Mouse (Mus musculus) CH12.LX (cell line): Measurements from ENCODE around the gene Gm49396. TPM values are rescaled to one million over a fixed set of nuclear protein-coding genes. Genes with fewer than 3 reads are reported as not detected.
A peak's percentile ranks its signal among the peaks of the same experiment; 100 is the strongest.

Source experiments
- DNase-seq: peaks from one replicate; pipeline ENCODE4 v3.0.0-alpha.2; 2013; ENCODE audit errors: extremely low read depth
- H3K27ac ChIP-seq: 2 replicates; pipeline ENCODE4 v1.5.1; 2012; ENCODE audit warnings: low read depth, mild to moderate bottlenecking, control low read depth, moderate library complexity; ENCODE audit not compliant: insufficient read depth
- H3K27me3 ChIP-seq: replicated peaks from 2 replicates; pipeline ENCODE3; 2012; ENCODE audit warnings: inconsistent platforms
- H3K36me3 ChIP-seq, 2 experiments: replicated peaks in 1 of 2; 2 replicates each; pipeline versions ENCODE3 to v1.6.1; 2012; ENCODE audit warnings: inconsistent platforms in 1 of 2, low read length in 1 of 2, mild to moderate bottlenecking in 1 of 2, mixed read lengths in 1 of 2, moderate library complexity in 1 of 2; ENCODE audit not compliant: control insufficient read depth in 1 of 2, insufficient read depth in 1 of 2
- H3K4me1 ChIP-seq, 2 experiments: 2 replicates each; pipeline ENCODE4 v1.6.1; 2012; ENCODE audit warnings: inconsistent platforms in 1 of 2, moderate library complexity in 1 of 2; ENCODE audit not compliant: insufficient read depth in 2 of 2, control insufficient read depth in 1 of 2
- H3K4me2 ChIP-seq: 2 replicates; pipeline ENCODE4 v1.6.1; 2012; ENCODE audit warnings: low read depth, mild to moderate bottlenecking, control low read depth; ENCODE audit not compliant: poor library complexity, insufficient read depth, severe bottlenecking
- H3K4me3 ChIP-seq, 3 experiments: fragments of 150-350 bp in 1 of 3; sonication (generic) in 1 of 3; replicated peaks in 1 of 3; 2 replicates each; pipeline versions ENCODE3 to v1.5.1; 2011 to 2012; ENCODE audit warnings: low read depth in 2 of 3, low read length in 2 of 3, mild to moderate bottlenecking in 2 of 3, moderate library complexity in 2 of 3, control low read depth in 1 of 3, improper control_type of control experiment in 1 of 3, inconsistent platforms in 1 of 3, mixed read lengths in 1 of 3; ENCODE audit not compliant: poor library complexity in 1 of 3
- H3K79me2 ChIP-seq: replicated peaks from 2 replicates; pipeline ENCODE4 v1.6.1; 2012; ENCODE audit warnings: mild to moderate bottlenecking, moderate library complexity; ENCODE audit not compliant: control insufficient read depth, poor library complexity, insufficient read depth, severe bottlenecking; ENCODE audit errors: extremely low read depth
- H3K9ac ChIP-seq: 2 replicates; pipeline ENCODE4 v1.6.1; 2012; ENCODE audit warnings: low read depth, mild to moderate bottlenecking, control low read depth, moderate library complexity; ENCODE audit not compliant: insufficient read depth
- H3K9me3 ChIP-seq: replicated peaks from 2 replicates; pipeline ENCODE3; 2012; ENCODE audit warnings: low read length, inconsistent platforms, mixed read lengths
- BHLHE40 ChIP-seq: IDR thresholded peaks from 2 replicates; pipeline ENCODE4 v1.6.1; 2011; ENCODE audit warnings: mild to moderate bottlenecking, low read depth, low read length, improper control_type of control experiment
- CHD1 ChIP-seq: IDR thresholded peaks from 2 replicates; pipeline ENCODE4 v1.6.1; 2012; ENCODE audit warnings: low read depth, low read length, improper control_type of control experiment, inconsistent platforms
- CHD2 ChIP-seq: IDR thresholded peaks from 2 replicates; pipeline ENCODE4 v1.6.1; 2011; ENCODE audit warnings: low read length, improper control_type of control experiment
- CTCF ChIP-seq, 2 experiments: IDR thresholded peaks in 1 of 2; conservative IDR thresholded peaks in 1 of 2; 2 replicates each; pipeline ENCODE4 v1.5.1; 2011 to 2012; ENCODE audit warnings: low read depth in 2 of 2, low read length in 2 of 2, improper control_type of control experiment in 1 of 2, inconsistent platforms in 1 of 2, mild to moderate bottlenecking in 1 of 2, moderate library complexity in 1 of 2
- E2F4 ChIP-seq: IDR thresholded peaks from 2 replicates; pipeline ENCODE4 v1.6.1; 2011; ENCODE audit warnings: low read depth, low read length, improper control_type of control experiment; ENCODE audit not compliant: insufficient replicate concordance
- ELF1 ChIP-seq: IDR thresholded peaks from 2 replicates; pipeline ENCODE4 v1.6.1; 2014; ENCODE audit warnings: low read depth, mild to moderate bottlenecking, inconsistent platforms, low read length, improper control_type of control experiment
- EP300 ChIP-seq: IDR thresholded peaks from 2 replicates; pipeline ENCODE4 v1.6.1; 2011; ENCODE audit warnings: low read length, improper control_type of control experiment
- ETS1 ChIP-seq: conservative IDR thresholded peaks from 2 replicates; pipeline ENCODE4 v1.6.1; 2012; ENCODE audit warnings: low read depth, mild to moderate bottlenecking, inconsistent platforms, low read length, improper control_type of control experiment, moderate library complexity
- HCFC1 ChIP-seq: IDR thresholded peaks from 2 replicates; pipeline ENCODE4 v1.6.1; 2012; ENCODE audit warnings: low read depth, mild to moderate bottlenecking, inconsistent platforms, low read length, improper control_type of control experiment
- JUN ChIP-seq: IDR thresholded peaks from 2 replicates; pipeline ENCODE4 v1.6.1; 2011; ENCODE audit warnings: low read depth, mild to moderate bottlenecking, low read length, improper control_type of control experiment, moderate library complexity; ENCODE audit not compliant: insufficient read depth
- KAT2A ChIP-seq: IDR thresholded peaks from 2 replicates; pipeline ENCODE4 v1.6.1; 2012; ENCODE audit warnings: low read length, improper control_type of control experiment, inconsistent platforms; ENCODE audit not compliant: insufficient replicate concordance
- MAFK ChIP-seq: IDR thresholded peaks from 2 replicates; pipeline ENCODE4 v1.6.1; 2011; ENCODE audit warnings: low read length, improper control_type of control experiment; ENCODE audit not compliant: insufficient replicate concordance
- MAZ ChIP-seq: IDR thresholded peaks from 2 replicates; pipeline ENCODE4 v1.6.1; 2012; ENCODE audit warnings: low read depth, mild to moderate bottlenecking, inconsistent platforms, low read length, improper control_type of control experiment, moderate library complexity
- MEF2A ChIP-seq: IDR thresholded peaks from 2 replicates; pipeline ENCODE4 v1.6.1; 2014; ENCODE audit warnings: low read depth, mild to moderate bottlenecking, inconsistent platforms, low read length, improper control_type of control experiment, borderline replicate concordance
- MXI1 ChIP-seq: IDR thresholded peaks from 2 replicates; pipeline ENCODE4 v1.6.1; 2011; ENCODE audit warnings: mild to moderate bottlenecking, low read depth, low read length, improper control_type of control experiment
- MYC ChIP-seq: IDR thresholded peaks from 2 replicates; pipeline ENCODE4 v1.6.1; 2011; ENCODE audit warnings: low read depth, mild to moderate bottlenecking, improper control_type of control experiment, low read length
- NELFE ChIP-seq: IDR thresholded peaks from 2 replicates; pipeline ENCODE4 v1.6.1; 2011; ENCODE audit warnings: low read depth, low read length, improper control_type of control experiment
- NRF1 ChIP-seq: IDR thresholded peaks from 2 replicates; pipeline ENCODE4 v1.6.1; 2014; ENCODE audit warnings: low read depth, mild to moderate bottlenecking, inconsistent platforms, low read length, improper control_type of control experiment, moderate library complexity
- PAX5 ChIP-seq: IDR thresholded peaks from 2 replicates; pipeline ENCODE4 v1.6.1; 2012; ENCODE audit warnings: low read length, inconsistent platforms, mixed read lengths
- POLR2A ChIP-seq: IDR thresholded peaks from 2 replicates; pipeline ENCODE4 v1.6.1; 2011; ENCODE audit warnings: low read depth, mild to moderate bottlenecking, improper control_type of control experiment, low read length
- POLR2AphosphoS2 ChIP-seq: IDR thresholded peaks from 2 replicates; pipeline ENCODE4 v1.6.1; 2011; ENCODE audit warnings: low read depth, low read length, improper control_type of control experiment
- RAD21 ChIP-seq: IDR thresholded peaks from 2 replicates; pipeline ENCODE4 v1.6.1; 2011; ENCODE audit warnings: low read depth, mild to moderate bottlenecking, low read length, improper control_type of control experiment, moderate library complexity
- RCOR1 ChIP-seq: conservative IDR thresholded peaks from 2 replicates; pipeline ENCODE4 v1.6.1; 2012; ENCODE audit warnings: low read depth, mild to moderate bottlenecking, inconsistent platforms, low read length, improper control_type of control experiment
- SIN3A ChIP-seq: IDR thresholded peaks from 2 replicates; pipeline ENCODE4 v1.6.1; 2012; ENCODE audit warnings: low read length, improper control_type of control experiment, inconsistent platforms
- TBP ChIP-seq: conservative IDR thresholded peaks from 2 replicates; pipeline ENCODE4 v1.6.1; 2011; ENCODE audit warnings: low read depth, low read length, improper control_type of control experiment
- TCF12 ChIP-seq: IDR thresholded peaks from 2 replicates; pipeline ENCODE4 v1.6.1; 2014; ENCODE audit warnings: low read depth, mild to moderate bottlenecking, inconsistent platforms, low read length, improper control_type of control experiment
- UBTF ChIP-seq: IDR thresholded peaks from 2 replicates; pipeline ENCODE4 v1.6.1; 2012; ENCODE audit warnings: low read depth, mild to moderate bottlenecking, inconsistent platforms, low read length, improper control_type of control experiment, moderate library complexity
- USF1 ChIP-seq: IDR thresholded peaks from 2 replicates; pipeline ENCODE4 v1.6.1; 2014; ENCODE audit warnings: low read depth, mild to moderate bottlenecking, inconsistent platforms, low read length, improper control_type of control experiment
- USF2 ChIP-seq: conservative IDR thresholded peaks from 2 replicates; pipeline ENCODE4 v1.6.1; 2011; ENCODE audit warnings: low read depth, low read length, improper control_type of control experiment
- ZC3H11A ChIP-seq: IDR thresholded peaks from 2 replicates; pipeline ENCODE4 v1.6.1; 2012; ENCODE audit warnings: low read depth, mild to moderate bottlenecking, inconsistent platforms, low read length, improper control_type of control experiment
- ZMIZ1 ChIP-seq: IDR thresholded peaks from 2 replicates; pipeline ENCODE4 v1.6.1; 2012; ENCODE audit warnings: low read depth, mild to moderate bottlenecking, inconsistent platforms, low read length, improper control_type of control experiment
- ZNF384 ChIP-seq: IDR thresholded peaks from 2 replicates; pipeline ENCODE4 v1.6.1; 2012; ENCODE audit warnings: low read depth, low read length, improper control_type of control experiment, inconsistent platforms
- dilution Hi-C: fragments of 300-500 bp; cut with MboI; formaldehyde crosslinking; loops from 2 replicates; pipeline ENCODE4 v1.14.3; 2020; ENCODE audit warnings: low sequenced_read_pairs; ENCODE audit not compliant: extremely low pct_unique_long_range_greater_than_20kb, extremely low pct_ligation_motif_present
- in situ Hi-C: fragments of 300-500 bp; cut with MboI; formaldehyde crosslinking; loops from 3 replicates; pipeline ENCODE4 v1.14.3; 2019; ENCODE audit warnings: low sequenced_read_pairs, low pct_ligation_motif_present, low pct_unique_long_range_greater_than_20kb, mixed read lengths
- polyA plus RNA-seq: library from polyadenylated mRNA; unstranded; fragments of >175 nt; gene quantifications from 2 replicates; pipeline ENCODE4 v1.2.1, GENCODE M21; 2012; ENCODE audit warnings: low read depth; ENCODE audit not compliant: insufficient read length
- total RNA-seq, 2 experiments: library from RNA; depleted of rRNA; stranded (reverse); fragments of 300-350 nt in 1 of 2; fragments of >200 nt in 1 of 2; gene quantifications; 2 replicates each; pipeline ENCODE4 v1.2.3; 2012 to 2014

Gene Gm49396
- total and polyA plus RNA-seq, 3 experiments: 1.9 to 3.3 (median 2.7) TPM

DNA sequence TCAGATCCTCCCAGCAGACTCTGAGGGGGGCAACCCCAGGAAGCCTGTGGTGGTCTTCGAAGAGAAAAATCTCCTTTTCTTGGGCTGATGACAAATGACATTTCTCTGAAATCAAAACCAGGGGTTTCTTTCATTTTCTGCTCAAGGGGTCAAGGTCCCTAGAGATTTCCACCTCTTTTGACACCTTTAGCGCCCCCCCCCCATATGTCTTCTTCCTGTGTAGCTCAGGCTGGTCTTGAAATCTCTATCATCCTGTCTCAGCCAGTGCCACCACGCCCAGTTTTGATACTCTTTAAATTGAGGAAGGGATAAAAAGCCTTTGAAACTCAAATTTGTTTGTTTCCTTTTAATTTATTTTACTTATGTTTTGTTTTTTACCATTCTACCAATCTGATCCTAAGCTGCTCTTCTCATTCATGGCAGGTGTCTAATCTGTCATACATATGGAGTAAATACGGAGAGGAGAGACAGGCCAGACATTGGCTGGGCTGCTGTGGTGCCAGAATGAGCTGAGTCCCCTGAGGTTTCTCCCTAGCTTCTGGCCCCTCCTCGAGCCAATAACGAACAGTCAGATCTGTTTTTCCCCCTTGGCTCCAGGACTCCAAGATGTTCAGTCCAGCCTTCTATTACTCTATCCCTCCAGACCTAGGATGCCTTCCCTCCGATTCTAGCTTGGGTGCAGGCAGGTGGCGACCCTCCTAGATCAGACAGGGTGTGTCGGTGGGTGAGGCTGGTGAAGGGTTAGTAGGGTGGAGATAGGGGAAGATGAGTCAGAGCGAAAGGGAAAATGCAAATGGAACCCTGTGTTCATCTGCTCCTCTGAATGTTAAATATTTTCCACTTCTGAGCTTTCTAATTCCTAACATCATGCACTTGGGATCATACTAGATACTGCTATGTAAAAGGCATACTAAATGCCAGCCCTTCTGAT is 30.7 kb downstream of the Gm49396 start (continued):
- TF ChIP-seq CHD1: no peak
- no peak for TF ChIP-seq CTCF (conservative IDR thresholded peaks at IDR 0.05 in 1 of 2, IDR thresholded peaks at IDR 0.05 in 1 of 2; ENCODE audit: low read depth in 2 of 2, low read length in 2 of 2)
- no peak for TF ChIP-seq ZNF384
- peak; percentile 72 for TF ChIP-seq POLR2A
- TF ChIP-seq BHLHE40: peak; percentile 60
- no peak for TF ChIP-seq HCFC1
- TF ChIP-seq USF1: no peak
- peak; percentile 58; the same call in 1 of the 2 replicates for TF ChIP-seq RCOR1
- peak; percentile 45; the same call in 1 of the 2 replicates for TF ChIP-seq NELFE
- TF ChIP-seq ELF1: no peak
- no peak for TF ChIP-seq PAX5
- TF ChIP-seq JUN: peak; percentile 91
- peak; percentile 38; the same call in 1 of the 2 replicates for TF ChIP-seq POLR2AphosphoS2
- no peak for TF ChIP-seq NRF1
- no peak; the same call in 1 of the 2 replicates for TF ChIP-seq MAZ
- peak; percentile 74 for TF ChIP-seq CHD2
- TF ChIP-seq ETS1: peak; percentile 67
- peak; percentile 84 for TF ChIP-seq TBP
- no peak for TF ChIP-seq KAT2A
- peak; percentile 77 for TF ChIP-seq MYC
- TF ChIP-seq EP300: peak; percentile 97

DNA sequence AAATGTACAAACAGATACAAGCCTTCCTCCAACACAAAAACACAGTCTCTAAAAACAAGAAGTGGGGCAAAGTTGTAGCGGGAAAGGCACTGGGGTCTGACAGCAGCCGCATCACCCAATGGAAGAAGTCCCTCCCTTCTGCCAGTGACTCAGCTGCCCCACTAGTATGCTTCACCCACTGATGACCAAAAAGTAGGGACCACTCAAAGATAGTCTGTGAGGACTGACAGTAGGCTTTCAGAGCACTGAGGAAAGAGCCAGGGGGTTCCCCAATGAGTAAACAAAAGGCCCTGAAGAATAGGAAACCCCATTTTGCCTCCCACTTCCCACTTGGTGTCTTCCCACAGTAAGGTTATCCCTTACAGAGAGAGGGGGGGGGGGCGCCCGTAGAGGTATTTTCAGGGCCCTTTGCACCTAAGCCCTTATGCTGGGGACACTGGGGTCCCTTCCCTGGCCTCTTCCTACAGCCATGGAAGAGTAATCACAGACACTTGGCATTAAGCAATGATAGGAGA is 31.4 kb downstream of the Gm49396 start:
- Histone ChIP-seq H3K4me2 (peak overlapping the region; percentile 93), H3K9me3 (no peaks in the 10 kb centered on the region), H3K36me3 (peaks cover 0 to 14% of the 10 kb centered on the region in 2 experiments), H3K4me1 (peaks cover 16 to 46% of the 10 kb centered on the region in 2 experiments), H3K27me3 (no peaks in the 10 kb centered on the region), H3K27ac (peak overlapping the region; percentile 100), H3K4me3 (no peak overlapping the region), H3K79me2 (peaks cover 33% of the 10 kb centered on the region), H3K9ac (peak overlapping the region; percentile 57)
- peak; percentile 86 for DNase-seq
- dilution Hi-C loops (no loop called here), in situ Hi-C loops (no loop called here)
- TF ChIP-seq USF1 (no peak), POLR2A (no peak), SIN3A (0 out of 2 replicates have a peak, but pooled peaks have one; percentile 8), RCOR1 (no peak; the same call in 1 of the 2 replicates), ZMIZ1 (no peak), NRF1 (no peak), MAZ (peak; percentile 25; the same call in 1 of the 2 replicates), MAFK (no peak; the same call in 1 of the 2 replicates), USF2 (no peak), MXI1 (peak; percentile 17; the same call in 1 of the 2 replicates), TBP (no peak), MYC (no peak), UBTF (no peak), BHLHE40 (peak; percentile 4; the same call in 1 of the 2 replicates), ZC3H11A (no peak), E2F4 (no peak), EP300 (no peak), JUN (no peak), TCF12 (0 out of 2 replicates have a peak, but pooled peaks have one; percentile 36), HCFC1 (no peak), PAX5 (no peak), RAD21 (no peak; the same call in 1 of the 2 replicates), CHD1 (peak; percentile 23; the same call in 1 of the 2 replicates), MEF2A (no peak)
